Mouse (Mus musculus) forebrain, embryonic 10.5 days (tissue): ENCODE measurements around the gene Cox8b. TPM values are rescaled to one million over a fixed set of nuclear protein-coding genes. Genes with fewer than 3 reads are reported as not detected.

Experiments used
- DNase-seq: peaks from one replicate; pipeline ENCODE4 v3.0.0-alpha.2; 2017; ENCODE audit warnings: low spot score; ENCODE audit errors: extremely low spot score
- H3K27ac ChIP-seq: fragments of 300-500 bp; sonication (generic); 2 replicates; pipeline ENCODE4 v1.5.1; 2016; ENCODE audit warnings: mild to moderate bottlenecking
- H3K27me3 ChIP-seq: fragments of 300-500 bp; sonication (generic); 2 replicates; pipeline ENCODE4 v1.6.1; 2016; ENCODE audit warnings: mild to moderate bottlenecking; ENCODE audit not compliant: poor library complexity, severe bottlenecking
- H3K36me3 ChIP-seq: fragments of 300-500 bp; sonication (generic); replicated peaks from 2 replicates; pipeline ENCODE4 v1.6.1; 2016; ENCODE audit warnings: mild to moderate bottlenecking, moderate library complexity
- H3K4me1 ChIP-seq: fragments of 300-500 bp; sonication (generic); 2 replicates; pipeline ENCODE4 v1.6.1; 2016
- H3K4me3 ChIP-seq: fragments of 300-500 bp; sonication (generic); 2 replicates; pipeline ENCODE4 v1.5.1; 2016; ENCODE audit warnings: mild to moderate bottlenecking, moderate library complexity
- H3K9me3 ChIP-seq: fragments of 300-500 bp; sonication (generic); 2 replicates; pipeline ENCODE4 v1.6.1; 2016; ENCODE audit warnings: mild to moderate bottlenecking, moderate library complexity
- WGBS: fragments of 180-500 bp; shearing (Covaris S2); methylation state at CpG from one replicate; pipeline ENCODE4 v1.1.7; 2016; 5-methylcytosine and 5-hydroxymethylcytosine counted together
- polyA plus RNA-seq: library from polyadenylated mRNA; unstranded; fragments of >200 nt; fragmentation: Nextera tagmentation; extraction: Ambion mirVana; gene quantifications from 2 replicates; pipeline ENCODE4 v1.2.1, GENCODE M21; 2016

The Cox8b gene
- polyA plus RNA-seq, 1 experiment from 2014 or later, result not detected

GRCm38 (mm10) chr7:140881696-140882468 lies 18.4 kb downstream of the Cox8b start, which contains the start of the genes Psmd13 and Sirt3:
Psmd13 (plus strand) TSS chr7:140881968.
Sirt3 (minus strand) TSS chr7:140882309.
- peaks cover 43% of the 10 kb centered on the region for H3K36me3 ChIP-seq
- H3K9me3 ChIP-seq, result no peaks in the 10 kb centered on the region
- H3K4me1 ChIP-seq, result peaks cover 20% of the 10 kb centered on the region
- WGBS, result under 1% methylated on average over 59 of the region's 59 CpGs
- no peaks in the 10 kb centered on the region for H3K27me3 ChIP-seq
- H3K27ac ChIP-seq, result peak within 1 kb of the TSS; percentile 88
- H3K4me3 ChIP-seq, result peak within 1 kb of the TSS; percentile 98
- DNase-seq, result peak; percentile 91

GRCm38 (mm10) chr7:140880865-140881515 lies 19.3 kb downstream of the Cox8b start:
- Histone ChIP-seq H3K27me3 (no peaks in the 10 kb centered on the region), H3K27ac (peak overlapping the region; percentile 88), H3K4me3 (peak overlapping the region; percentile 98), H3K4me1 (peaks cover 20% of the 10 kb centered on the region), H3K36me3 (peaks cover 43% of the 10 kb centered on the region), H3K9me3 (no peaks in the 10 kb centered on the region)
- WGBS, result 36% methylated on average over 8 of the region's 8 CpGs
- DNase-seq, result no peak

- WGBS, result 83% methylated on average over 3 of the region's 3 CpGs
- Histone ChIP-seq H3K27me3 (no peaks in the 10 kb centered on the region), H3K36me3 (peaks cover 43% of the 10 kb centered on the region), H3K4me3 (peak overlapping the region; percentile 18; the same call in 1 of the 2 replicates), H3K4me1 (peaks cover 20% of the 10 kb centered on the region), H3K9me3 (no peaks in the 10 kb centered on the region), H3K27ac (no peak overlapping the region)
- DNase-seq, result no peak
Measured at GRCm38 (mm10) chr7:140880419-140880818, 19.8 kb downstream of the Cox8b start.

- H3K36me3 ChIP-seq, result peaks cover 39% of the 10 kb centered on the region
- no peak for DNase-seq
- peaks cover 20% of the 10 kb centered on the region for H3K4me1 ChIP-seq
- H3K27ac ChIP-seq, result no peak overlapping the region
- no peak overlapping the region for H3K4me3 ChIP-seq
- no peaks in the 10 kb centered on the region for H3K27me3 ChIP-seq
- no peaks in the 10 kb centered on the region for H3K9me3 ChIP-seq
- 89% methylated on average over 7 of the region's 7 CpGs for WGBS
Measured at GRCm38 (mm10) chr7:140879355-140879754, 20.9 kb downstream of the Cox8b start.

DNA sequence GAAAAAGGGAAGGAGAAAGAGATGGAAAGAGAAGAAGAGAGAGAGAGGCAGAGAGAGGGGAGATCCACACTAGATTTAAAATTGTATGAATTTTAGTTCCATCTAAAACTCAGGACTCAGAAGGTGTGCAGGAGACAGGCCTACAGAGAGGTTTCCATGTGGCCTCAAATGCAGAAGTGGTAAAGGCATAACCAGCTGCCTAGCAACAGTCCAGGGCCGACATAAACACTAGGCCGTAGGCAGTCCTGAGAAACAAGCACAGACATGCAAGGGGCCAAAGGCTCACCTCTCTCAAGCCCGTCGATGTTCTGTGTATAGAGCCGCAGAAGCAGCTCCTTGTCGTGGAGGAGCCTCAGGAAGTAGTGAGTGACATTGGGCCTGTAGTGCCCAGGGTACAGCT lies 22.9 kb downstream of the Cox8b start:
- no peak for DNase-seq
- Histone ChIP-seq H3K4me1 (peaks cover 8% of the 10 kb centered on the region), H3K27ac (no peak overlapping the region), H3K36me3 (peaks cover 36% of the 10 kb centered on the region), H3K9me3 (no peaks in the 10 kb centered on the region), H3K4me3 (no peak overlapping the region), H3K27me3 (no peaks in the 10 kb centered on the region)
- 93% methylated on average over 6 of the region's 6 CpGs for WGBS

GRCm38 (mm10) chr7:140874224-140874623 lies 26.0 kb downstream of the Cox8b start:
- WGBS, result 89% methylated on average over 4 of the region's 4 CpGs
- no peaks in the 10 kb centered on the region for H3K9me3 ChIP-seq
- no peak overlapping the region for H3K27ac ChIP-seq

DNA sequence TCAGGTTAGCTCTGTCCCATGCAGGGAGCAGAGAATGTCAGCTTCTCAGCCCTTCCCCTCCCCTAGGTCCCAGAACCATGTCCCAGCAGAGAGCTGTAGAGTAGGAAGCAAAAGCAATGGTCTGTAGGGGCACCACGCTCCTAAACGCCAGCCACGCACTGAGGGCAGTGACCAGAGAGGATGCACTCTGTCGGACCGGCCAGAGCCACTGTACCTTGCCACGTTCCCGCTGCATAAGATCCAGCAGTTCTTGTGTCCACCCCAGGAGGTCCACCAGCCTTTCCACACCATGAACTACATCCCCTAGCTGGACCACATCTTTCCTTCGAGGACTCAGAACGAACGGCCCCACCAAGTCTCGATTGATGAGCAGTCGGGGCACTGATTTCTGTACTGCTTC lies 35.5 kb downstream of the Cox8b start:
- no peaks in the 10 kb centered on the region for H3K4me1 ChIP-seq
- no peak overlapping the region for H3K4me3 ChIP-seq
- DNase-seq, result no peak
- no peak overlapping the region for H3K27ac ChIP-seq
- H3K36me3 ChIP-seq, result peaks cover 77% of the 10 kb centered on the region
- no peaks in the 10 kb centered on the region for H3K27me3 ChIP-seq
- WGBS, result 87% methylated on average over 12 of the region's 12 CpGs
- no peaks in the 10 kb centered on the region for H3K9me3 ChIP-seq

More at GRCm38 (mm10) chr7:140874224-140874623, 26.0 kb downstream of the Cox8b start:
- DNase-seq, result no peak
- peaks cover 41% of the 10 kb centered on the region for H3K36me3 ChIP-seq
- no peak overlapping the region for H3K4me3 ChIP-seq
- no peaks in the 10 kb centered on the region for H3K27me3 ChIP-seq
- no peaks in the 10 kb centered on the region for H3K4me1 ChIP-seq

GRCm38 (mm10) chr7:140860728-140861127 lies 39.5 kb downstream of the Cox8b start:
- peaks cover 22% of the 10 kb centered on the region for H3K4me1 ChIP-seq
- no peak overlapping the region for H3K27ac ChIP-seq
- H3K27me3 ChIP-seq, result no peaks in the 10 kb centered on the region
- WGBS, result 91% methylated on average over 5 of the region's 5 CpGs
- peaks cover 75% of the 10 kb centered on the region for H3K36me3 ChIP-seq
- no peak overlapping the region for H3K4me3 ChIP-seq
- DNase-seq, result no peak
- H3K9me3 ChIP-seq, result no peaks in the 10 kb centered on the region

GRCm38 (mm10) chr7:140859997-140860396 lies 40.2 kb downstream of the Cox8b start:
- no peaks in the 10 kb centered on the region for H3K27me3 ChIP-seq
- H3K36me3 ChIP-seq, result peaks cover 68% of the 10 kb centered on the region
- DNase-seq, result no peak
- no peaks in the 10 kb centered on the region for H3K9me3 ChIP-seq
- no peak overlapping the region for H3K27ac ChIP-seq
- no peak overlapping the region for H3K4me3 ChIP-seq
- H3K4me1 ChIP-seq, result peaks cover 29% of the 10 kb centered on the region
- WGBS, result 87% methylated on average over 6 of the region's 6 CpGs

- Histone ChIP-seq H3K27ac (no peak overlapping the region), H3K27me3 (no peaks in the 10 kb centered on the region), H3K4me3 (peak overlapping the region; percentile 87; the same call in 1 of the 2 replicates), H3K9me3 (no peaks in the 10 kb centered on the region), H3K36me3 (peaks cover 65% of the 10 kb centered on the region), H3K4me1 (peaks cover 32% of the 10 kb centered on the region)
- no peak for DNase-seq
- 92% methylated on average over 8 of the region's 8 CpGs for WGBS
Measured at GRCm38 (mm10) chr7:140858746-140859145, 41.5 kb downstream of the Cox8b start.

GRCm38 (mm10) chr7:140857550-140858505 lies 42.4 kb downstream of the Cox8b start, which contains the start of gene Bet1l:
Bet1l (minus strand) TSS chr7:140857577.
- Histone ChIP-seq H3K4me3 (peak within 1 kb of the TSS; percentile 87), H3K27me3 (no peaks in the 10 kb centered on the region), H3K4me1 (peaks cover 32% of the 10 kb centered on the region), H3K9me3 (no peaks in the 10 kb centered on the region), H3K36me3 (peaks cover 65% of the 10 kb centered on the region), H3K27ac (peak within 1 kb of the TSS; percentile 89)
- no peak for DNase-seq
- 44% methylated on average over 40 of the region's 40 CpGs for WGBS
